Mouse (Mus musculus): Measurements from ENCODE around the gene Gm20431. TPM values are rescaled to one million over a fixed set of nuclear protein-coding genes. Genes with fewer than 3 reads are reported as not detected.

Gm20431 gene
- total and polyA plus RNA-seq, 2 experiments from 2014 or later: 9.8 to 10.7 TPM

- no peak for TF ChIP-seq CTCF (IDR thresholded peaks at IDR 0.05; ENCODE audit: low read depth)
Observed at GRCm38 (mm10) chr2:167690219-167690961, 29.1 kb upstream of the Gm20431 start.

GRCm38 (mm10) chr2:167689501-167690218 is 28.4 kb upstream of the Gm20431 start, which contains the start of gene Tmem189:
Tmem189 (minus strand) TSS chr2:167689822.
- TF ChIP-seq CTCF (IDR thresholded peaks at IDR 0.05; ENCODE audit: low read depth): no peak
- peak within 1 kb of the TSS; percentile 80 for H3K27ac ChIP-seq
- no peaks in the 10 kb centered on the region for H3K4me1 ChIP-seq (ENCODE audit: insufficient read depth, low read length)
- H3K9me3 ChIP-seq (ENCODE audit: low read length): no peaks in the 10 kb centered on the region
- H3K4me3 ChIP-seq (ENCODE audit: low read length): peak within 1 kb of the TSS; percentile 69
- peaks cover 8% of the 10 kb centered on the region; the same call in 1 of the 2 replicates for H3K27me3 ChIP-seq (ENCODE audit: insufficient read depth, low read length)
- peak; percentile 63 for ATAC-seq
- H3K36me3 ChIP-seq (ENCODE audit: insufficient read depth, low read length): no peaks in the 10 kb centered on the region
- peak within 1 kb of the TSS; percentile 66 for H3K9ac ChIP-seq (replicated peaks; ENCODE audit: low read length)
- peak; percentile 78 for DNase-seq (ENCODE audit: low spot score)
- H3K4me2 ChIP-seq (ENCODE audit: low read depth, low read length): peak within 1 kb of the TSS; percentile 79
- under 1% methylated on average over 93 of the region's 99 CpGs for WGBS

More at GRCm38 (mm10) chr2:167690219-167690961, 29.1 kb upstream of the Gm20431 start:
- no peaks in the 10 kb centered on the region for H3K36me3 ChIP-seq (ENCODE audit: insufficient read depth, low read length)
- 59% methylated on average over 15 of the region's 15 CpGs for WGBS
- peaks cover 8% of the 10 kb centered on the region; the same call in 1 of the 2 replicates for H3K27me3 ChIP-seq (ENCODE audit: insufficient read depth, low read length)
- no peak overlapping the region for H3K27ac ChIP-seq
- H3K4me1 ChIP-seq (ENCODE audit: insufficient read depth, low read length): no peaks in the 10 kb centered on the region
- H3K9ac ChIP-seq (replicated peaks; ENCODE audit: low read length): peak overlapping the region; percentile 66; the same call in 1 of the 2 replicates
- H3K9me3 ChIP-seq (ENCODE audit: low read length): no peaks in the 10 kb centered on the region
- ATAC-seq: no peak
- no peak for DNase-seq (ENCODE audit: low spot score)
- peak overlapping the region; percentile 79 for H3K4me2 ChIP-seq (ENCODE audit: low read depth, low read length)
- H3K4me3 ChIP-seq (ENCODE audit: low read length): peak overlapping the region; percentile 69

- Histone ChIP-seq H3K4me2 (ENCODE audit: low read depth, low read length) (peak within 1 kb of the TSS; percentile 79), H3K9ac (replicated peaks; ENCODE audit: low read length) (peak within 1 kb of the TSS; percentile 66), H3K36me3 (ENCODE audit: insufficient read depth, low read length) (no peaks in the 10 kb centered on the region), H3K4me3 (ENCODE audit: low read length) (peak within 1 kb of the TSS; percentile 69), H3K27ac (peak within 1 kb of the TSS; percentile 80), H3K4me1 (ENCODE audit: insufficient read depth, low read length) (no peaks in the 10 kb centered on the region), H3K27me3 (ENCODE audit: insufficient read depth, low read length) (peaks cover 8% of the 10 kb centered on the region; the same call in 1 of the 2 replicates), H3K9me3 (ENCODE audit: low read length) (no peaks in the 10 kb centered on the region)
- DNase-seq (ENCODE audit: low spot score) (peak; percentile 81), ATAC-seq (peak; percentile 58)
- no peak; the same call in 1 of the 2 replicates for TF ChIP-seq CTCF (IDR thresholded peaks at IDR 0.05; ENCODE audit: low read depth)
- WGBS: under 1% methylated on average over 81 of the region's 147 CpGs
Observed at GRCm38 (mm10) chr2:167688498-167689451, 27.5 kb upstream of the Gm20431 start, which contains the start of gene Cebpb. Cebpb (plus strand) TSS chr2:167688915.

GRCm38 (mm10) chr2:167688126-167688497 is 26.8 kb upstream of the Gm20431 start:
- 24% methylated on average over 12 of the region's 12 CpGs for WGBS
- Histone ChIP-seq H3K27ac (no peak overlapping the region), H3K4me2 (ENCODE audit: low read depth, low read length) (peak overlapping the region; percentile 79), H3K4me3 (ENCODE audit: low read length) (peak overlapping the region; percentile 69), H3K27me3 (ENCODE audit: insufficient read depth, low read length) (peaks cover 8% of the 10 kb centered on the region; the same call in 1 of the 2 replicates), H3K36me3 (ENCODE audit: insufficient read depth, low read length) (no peaks in the 10 kb centered on the region), H3K4me1 (ENCODE audit: insufficient read depth, low read length) (no peaks in the 10 kb centered on the region), H3K9ac (replicated peaks; ENCODE audit: low read length) (no peak overlapping the region), H3K9me3 (ENCODE audit: low read length) (no peaks in the 10 kb centered on the region)
- ATAC-seq: peak; percentile 60
- DNase-seq (ENCODE audit: low spot score): peak; percentile 47
- no peak; the same call in 1 of the 2 replicates for TF ChIP-seq CTCF (IDR thresholded peaks at IDR 0.05; ENCODE audit: low read depth)

GRCm38 (mm10) chr2:167687651-167688101 is 26.4 kb upstream of the Gm20431 start:
- TF ChIP-seq CTCF (IDR thresholded peaks at IDR 0.05; ENCODE audit: low read depth): no peak
- Histone ChIP-seq H3K9me3 (ENCODE audit: low read length) (no peaks in the 10 kb centered on the region), H3K27me3 (ENCODE audit: insufficient read depth, low read length) (peaks cover 8% of the 10 kb centered on the region; the same call in 1 of the 2 replicates), H3K4me3 (ENCODE audit: low read length) (no peak overlapping the region), H3K27ac (no peak overlapping the region), H3K9ac (replicated peaks; ENCODE audit: low read length) (no peak overlapping the region), H3K36me3 (ENCODE audit: insufficient read depth, low read length) (no peaks in the 10 kb centered on the region), H3K4me1 (ENCODE audit: insufficient read depth, low read length) (no peaks in the 10 kb centered on the region), H3K4me2 (ENCODE audit: low read depth, low read length) (no peak overlapping the region)
- DNase-seq (ENCODE audit: low spot score): no peak
- 57% methylated on average over 11 of the region's 11 CpGs for WGBS
- no peak for ATAC-seq

- Histone ChIP-seq H3K27me3 (ENCODE audit: insufficient read depth, low read length) (peaks cover 8% of the 10 kb centered on the region; the same call in 1 of the 2 replicates), H3K4me1 (ENCODE audit: insufficient read depth, low read length) (no peaks in the 10 kb centered on the region), H3K9ac (replicated peaks; ENCODE audit: low read length) (no peak overlapping the region), H3K4me2 (ENCODE audit: low read depth, low read length) (no peak overlapping the region), H3K27ac (no peak overlapping the region), H3K4me3 (ENCODE audit: low read length) (no peak overlapping the region), H3K36me3 (ENCODE audit: insufficient read depth, low read length) (no peaks in the 10 kb centered on the region), H3K9me3 (ENCODE audit: low read length) (no peaks in the 10 kb centered on the region)
- no peak for TF ChIP-seq CTCF (IDR thresholded peaks at IDR 0.05; ENCODE audit: low read depth)
- WGBS: 89% methylated on average over 4 of the region's 4 CpGs
- ATAC-seq (no peak), DNase-seq (ENCODE audit: low spot score) (no peak)
Observed at GRCm38 (mm10) chr2:167687250-167687586, 25.9 kb upstream of the Gm20431 start.
